Mouse (Mus musculus) cortical plate, adult 2 months (tissue): ENCODE data around the gene Reg3g.

Experiments
- CTCF ChIP-seq: fragments of 200-500 bp; IDR thresholded peaks from 2 replicates; pipeline ENCODE4 v1.5.1; 2011; ENCODE audit warnings: mild to moderate bottlenecking, control low read depth, low read length; ENCODE audit not compliant: insufficient read depth; ENCODE audit errors: extremely low read depth
- POLR2A ChIP-seq: fragments of 200-500 bp; IDR thresholded peaks from 2 replicates; pipeline ENCODE4 v1.6.1; 2011; ENCODE audit warnings: mild to moderate bottlenecking, low read length, control low read depth; ENCODE audit not compliant: insufficient read depth; ENCODE audit errors: extremely low read depth

- TF ChIP-seq CTCF (no peak), POLR2A (no peak)
Measured at GRCm38 (mm10) chr6:78425497-78425896, 43.2 kb downstream of the Reg3g start.
